Mouse (Mus musculus) small intestine, adult 2 months (tissue): ENCODE measurements around the gene Mon1b.

Experiments used
- CTCF ChIP-seq: fragments of 200-500 bp; IDR thresholded peaks from 2 replicates; pipeline ENCODE4 v1.5.1; 2012; ENCODE audit warnings: low read depth, mild to moderate bottlenecking, control low read depth, inconsistent platforms, low read length, moderate library complexity, mixed read lengths; ENCODE audit not compliant: insufficient replicate concordance, insufficient read length; ENCODE audit errors: extremely low read depth
- POLR2A ChIP-seq: fragments of 200-500 bp; IDR thresholded peaks from 2 replicates; pipeline ENCODE4 v1.6.1; 2012; ENCODE audit warnings: low read depth, mild to moderate bottlenecking, control low read depth, inconsistent platforms, low read length, moderate library complexity

DNA sequence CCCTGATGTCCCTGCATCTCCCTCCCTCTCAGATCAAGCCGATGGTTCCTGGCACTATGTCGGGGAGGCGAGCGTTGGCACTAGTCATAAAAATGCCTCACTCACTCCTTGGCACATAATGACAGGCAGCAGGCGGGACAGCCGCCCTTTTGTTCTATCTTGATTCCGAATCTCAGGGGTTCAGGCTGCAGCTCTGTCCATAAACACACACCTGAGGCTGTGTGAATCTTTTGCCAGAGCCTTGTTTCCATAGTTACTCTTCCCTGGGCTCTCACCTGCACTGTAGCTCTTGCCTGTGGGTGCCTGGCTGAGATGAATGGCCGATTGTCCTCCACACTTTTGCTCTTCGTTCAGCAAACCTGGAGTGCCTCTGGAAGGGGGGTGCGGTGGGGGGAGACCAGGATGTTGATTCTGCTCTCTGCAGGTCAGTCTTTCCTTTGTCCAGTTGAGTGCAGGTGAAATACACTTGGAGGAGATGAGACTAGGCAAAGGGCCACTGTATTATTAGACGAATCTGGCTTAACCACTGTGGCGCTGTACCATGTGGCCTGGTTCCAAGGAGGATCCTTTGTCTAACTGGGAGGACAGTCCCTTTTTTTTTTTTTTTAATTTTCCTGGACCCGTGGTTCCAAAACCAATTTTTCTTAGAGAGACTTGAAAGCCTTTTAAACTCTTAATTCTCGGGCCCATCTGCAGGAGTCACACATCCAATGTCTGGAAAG is 56.4 kb downstream of the Mon1b start:
- no peak for TF ChIP-seq POLR2A
- no peak for TF ChIP-seq CTCF
